Mouse (Mus musculus) spleen, adult 12 weeks (tissue): ENCODE results near the gene Alpk1.

ENCODE experiments used
- DNase-seq: peaks from one replicate; pipeline ENCODE4 v3.0.0; 2022; ENCODE audit warnings: low spot score

Gene Alpk1

GRCm38 (mm10) chr3:127694802-127695771 is 85.2 kb downstream of the Alpk1 start:
- no peak for DNase-seq

GRCm38 (mm10) chr3:127691230-127691629 is 89.1 kb downstream of the Alpk1 start:
- DNase-seq: no peak

DNA sequence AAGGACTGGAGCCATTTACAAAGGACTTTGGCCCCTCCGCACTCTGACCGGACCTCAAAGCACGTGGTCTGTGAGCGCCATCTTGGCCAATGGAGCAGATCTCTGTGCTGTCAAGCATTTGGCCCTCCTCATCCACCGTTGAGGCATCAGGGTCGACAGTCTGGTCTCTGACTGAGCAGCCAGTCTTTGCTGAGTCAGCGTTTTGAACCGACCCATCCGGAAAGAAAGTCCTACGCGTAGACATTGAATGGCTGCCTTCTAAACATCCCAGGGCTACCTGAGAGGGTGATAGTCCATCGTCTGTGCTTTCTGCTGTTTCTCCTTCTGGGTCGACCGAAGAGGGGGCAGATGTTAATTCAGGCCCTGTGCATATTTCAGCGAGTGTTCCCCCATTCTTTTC is 100.6 kb downstream of the Alpk1 start:
- no peak for DNase-seq

GRCm38 (mm10) chr3:127661646-127662531 is 118.4 kb downstream of the Alpk1 start:
- DNase-seq: no peak

- DNase-seq: no peak
These were observed 119.6 kb downstream of the Alpk1 start for GRCm38 (mm10) chr3:127660712-127661111.

GRCm38 (mm10) chr3:127651742-127652653 is 128.3 kb downstream of the Alpk1 start:
- DNase-seq: no peak

DNA sequence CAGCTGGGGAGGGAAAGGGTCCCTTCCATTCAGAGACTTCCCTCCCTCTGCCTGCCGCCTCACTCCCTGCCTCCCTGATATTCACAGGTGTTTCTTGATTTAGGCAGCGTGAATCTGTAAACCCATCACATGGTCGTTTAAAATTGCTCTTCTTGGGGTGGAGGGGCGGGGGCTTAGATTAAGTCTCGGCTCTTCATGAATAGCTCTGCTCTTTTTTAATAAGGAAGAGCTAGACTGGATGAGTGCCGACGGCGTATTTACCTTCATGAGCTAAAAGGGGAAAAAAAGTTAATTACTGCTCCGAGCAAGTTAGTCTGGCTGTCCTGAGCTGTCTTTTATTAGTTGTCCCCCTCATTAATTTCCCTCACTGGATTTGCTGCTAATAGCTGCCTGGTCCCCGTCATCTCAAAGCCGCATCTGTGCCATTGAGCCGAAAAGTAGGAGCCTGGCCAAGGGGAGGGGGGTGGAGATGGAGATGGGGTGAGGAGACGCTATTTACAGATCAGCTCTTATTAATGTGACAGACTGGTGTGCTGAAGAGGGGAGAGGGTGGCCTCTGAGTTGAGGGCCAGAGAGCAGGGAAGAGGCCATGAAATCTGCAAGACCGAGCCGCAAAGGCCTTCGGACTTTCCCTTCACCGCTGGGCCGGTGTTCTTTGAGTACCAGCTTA is 134.0 kb downstream of the Alpk1 start:
- DNase-seq: no peak

- DNase-seq: no peak
These were observed 138.1 kb downstream of the Alpk1 start for GRCm38 (mm10) chr3:127642211-127642610.

DNA sequence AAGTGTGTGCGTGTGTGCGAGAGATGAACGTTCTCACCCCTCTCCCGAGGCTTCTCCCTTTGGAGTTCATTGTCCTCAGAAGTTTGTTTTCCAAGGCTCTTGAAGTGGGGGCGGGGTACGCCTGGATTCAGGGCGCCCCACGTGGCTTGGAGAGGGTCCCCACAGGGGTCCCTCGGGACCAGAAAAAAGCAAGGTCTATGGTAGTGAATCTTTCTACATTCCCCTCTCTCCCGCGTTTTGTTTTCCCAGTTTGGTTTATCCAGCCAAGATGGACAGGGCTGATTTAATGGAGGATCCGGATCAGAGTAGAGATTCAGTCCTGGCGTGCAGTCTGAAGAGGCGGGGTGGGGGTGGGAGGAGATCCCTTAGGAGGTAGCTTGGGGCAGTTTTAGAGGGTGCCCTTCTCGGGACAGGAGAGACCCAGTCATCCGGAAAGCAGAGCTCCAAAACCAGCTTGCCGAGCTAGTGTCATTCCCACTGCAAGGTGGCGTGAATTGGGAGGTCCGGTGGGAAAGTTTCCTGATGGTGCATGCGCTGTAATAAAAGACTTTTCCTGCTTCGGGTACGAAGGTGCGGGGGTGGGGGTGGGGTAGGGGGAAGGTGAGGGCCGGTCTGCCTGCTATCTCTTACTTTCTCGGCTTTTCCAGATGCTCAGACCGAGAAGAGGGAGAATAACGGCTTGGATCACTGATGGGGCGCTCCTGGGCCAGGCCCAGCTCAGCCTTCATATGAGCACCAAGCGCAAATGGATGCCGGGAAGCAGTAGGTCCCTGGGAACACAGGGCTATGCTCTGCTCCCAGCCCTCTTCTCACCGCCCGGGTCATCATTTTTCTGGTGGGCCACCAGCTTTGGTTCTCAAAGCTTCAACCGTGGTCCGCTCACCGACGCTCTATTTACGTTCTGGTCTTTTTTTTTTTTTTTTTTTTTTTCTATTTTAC is 139.3 kb downstream of the Alpk1 start:
- no peak for DNase-seq

- DNase-seq: no peak
These were observed 140.2 kb downstream of the Alpk1 start for GRCm38 (mm10) chr3:127639875-127640761.

GRCm38 (mm10) chr3:127634984-127635349 is 145.4 kb downstream of the Alpk1 start:
- DNase-seq: no peak

GRCm38 (mm10) chr3:127634101-127634983 is 146.0 kb downstream of the Alpk1 start:
- DNase-seq: peak; percentile 48

GRCm38 (mm10) chr3:127633080-127634032 is 147.0 kb downstream of the Alpk1 start, which contains the start of gene Neurog2:
Gene Neurog2 (plus strand): TSS chr3:127633135.
- no peak for DNase-seq

GRCm38 (mm10) chr3:127632531-127632930 is 147.8 kb downstream of the Alpk1 start:
- no peak for DNase-seq

DNA sequence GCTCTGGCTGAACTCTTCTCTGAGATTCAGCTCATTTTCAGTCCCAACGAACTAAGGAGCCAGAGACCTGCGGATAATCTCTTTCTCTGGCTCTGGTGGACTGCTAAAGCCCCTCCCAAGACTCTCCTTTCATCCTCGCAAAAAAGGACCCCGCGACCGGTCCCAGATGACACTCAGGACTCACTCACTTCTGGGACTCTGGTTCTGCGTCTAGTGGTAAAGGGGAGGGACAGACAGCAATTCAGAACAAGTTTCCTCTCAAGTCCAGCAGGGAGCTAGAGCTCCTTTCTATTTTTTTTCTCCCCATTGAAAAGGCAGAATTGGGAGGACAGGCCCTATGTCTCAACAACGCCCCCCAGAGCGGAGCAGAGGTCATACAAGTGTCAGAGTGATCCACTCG is 148.7 kb downstream of the Alpk1 start:
- no peak for DNase-seq

DNA sequence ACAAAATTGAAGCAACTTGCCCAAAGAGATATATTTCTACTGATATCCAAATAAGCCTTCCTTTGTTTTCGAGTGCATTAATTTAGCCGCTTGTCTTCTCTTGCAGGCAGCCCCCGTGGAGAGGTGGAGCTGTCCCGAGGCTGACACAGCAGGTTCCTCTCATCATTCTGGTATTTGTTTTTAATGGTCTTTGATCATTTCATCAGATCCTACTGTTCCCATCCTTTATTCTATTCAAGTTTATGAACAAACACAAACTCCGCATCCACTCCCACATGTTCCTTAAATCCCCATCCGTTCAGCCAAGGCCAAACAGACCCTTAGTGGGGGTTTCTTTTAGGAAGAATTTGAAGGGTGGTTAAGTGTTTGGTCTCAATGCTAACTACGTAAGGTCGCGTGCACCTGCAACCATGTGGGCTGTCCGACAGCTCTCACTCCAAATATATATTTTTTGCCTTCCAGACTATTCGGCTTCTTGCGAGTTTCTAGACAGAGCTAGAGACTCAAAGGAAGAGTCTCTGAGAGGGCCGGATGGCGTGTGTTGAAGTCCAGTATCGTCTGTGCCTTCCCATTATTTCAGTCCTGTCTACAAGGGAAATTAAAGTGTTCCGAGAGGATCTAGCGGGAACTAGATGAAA is 149.5 kb downstream of the Alpk1 start:
- no peak for DNase-seq
